Mouse (Mus musculus): ENCODE data around the gene Antxr2.

Gene Antxr2

GRCm38 (mm10) chr5:97847204-97847895, 183.5 kb downstream of the Antxr2 start:
- DNase-seq (ENCODE audit: extremely low read depth, insufficient read length, low spot score), result no peak

GRCm38 (mm10) chr5:97846503-97846902, 184.3 kb downstream of the Antxr2 start:
- no peak for DNase-seq (ENCODE audit: extremely low read depth, insufficient read length, low spot score)

- DNase-seq (ENCODE audit: extremely low read depth, insufficient read length, low spot score), result no peak
These were observed 188.8 kb downstream of the Antxr2 start for GRCm38 (mm10) chr5:97842016-97842415.

- no peak for DNase-seq (ENCODE audit: extremely low read depth, insufficient read length, low spot score)
These were observed 190.9 kb downstream of the Antxr2 start for GRCm38 (mm10) chr5:97839924-97840279.

GRCm38 (mm10) chr5:97839271-97839923, 191.4 kb downstream of the Antxr2 start:
- DNase-seq (ENCODE audit: extremely low read depth, insufficient read length, low spot score), result no peak

- no peak for DNase-seq (ENCODE audit: extremely low read depth, insufficient read length, low spot score)
These were observed 193.5 kb downstream of the Antxr2 start for GRCm38 (mm10) chr5:97837333-97837732.

GRCm38 (mm10) chr5:97835418-97835817, 195.4 kb downstream of the Antxr2 start:
- no peak for DNase-seq (ENCODE audit: extremely low read depth, insufficient read length, low spot score)

- no peak for DNase-seq (ENCODE audit: extremely low read depth, insufficient read length, low spot score)
These were observed 196.1 kb downstream of the Antxr2 start for GRCm38 (mm10) chr5:97834770-97835169.
